Mouse (Mus musculus) c-Kit-positive CD71-positive TER-119-negative erythroid progenitor cells, embryonic 14.5 days (primary cell): ENCODE data around the gene Med26.
A peak's percentile ranks its signal among the peaks of the same experiment; 100 is the strongest.

Source experiments
- DNase-seq: peaks from one replicate; pipeline ENCODE4 v3.0.0-alpha.2; 2013; ENCODE audit warnings: low read depth

Med26 gene

DNA sequence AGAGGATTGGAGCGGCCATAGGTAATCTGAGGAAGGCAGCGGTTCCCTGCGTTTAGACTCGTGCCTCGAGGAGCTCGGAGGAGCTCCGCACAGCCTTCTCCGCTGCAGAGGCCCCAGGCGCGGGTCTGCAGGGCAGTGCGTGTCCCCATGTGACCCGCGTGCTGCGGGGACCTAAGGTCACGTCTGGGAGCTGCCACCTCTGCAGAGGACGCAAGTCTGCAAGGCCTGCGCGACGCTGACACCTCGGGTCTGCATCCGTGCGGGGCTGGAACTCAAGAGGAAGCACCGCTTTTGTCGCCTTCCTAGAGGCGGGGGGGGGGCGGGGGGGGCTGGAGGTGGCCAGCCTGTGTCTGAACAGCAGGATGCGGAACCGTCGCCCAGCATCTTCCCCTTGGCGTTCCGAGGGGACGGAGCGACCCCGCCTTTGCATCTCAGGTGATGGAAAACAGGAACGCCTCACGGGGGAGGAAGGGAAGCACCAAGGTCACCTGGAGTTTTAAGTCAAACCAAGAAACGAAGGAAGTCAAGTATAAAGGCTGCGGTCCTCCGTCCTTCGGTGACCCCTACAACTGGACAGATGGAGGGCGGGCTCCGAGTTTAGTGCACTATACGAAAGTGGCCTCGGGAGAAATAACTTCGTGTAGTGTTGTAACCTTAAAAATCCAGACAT is 709 bp upstream of the Med26 start:
- DNase-seq = peak; percentile 6

DNA sequence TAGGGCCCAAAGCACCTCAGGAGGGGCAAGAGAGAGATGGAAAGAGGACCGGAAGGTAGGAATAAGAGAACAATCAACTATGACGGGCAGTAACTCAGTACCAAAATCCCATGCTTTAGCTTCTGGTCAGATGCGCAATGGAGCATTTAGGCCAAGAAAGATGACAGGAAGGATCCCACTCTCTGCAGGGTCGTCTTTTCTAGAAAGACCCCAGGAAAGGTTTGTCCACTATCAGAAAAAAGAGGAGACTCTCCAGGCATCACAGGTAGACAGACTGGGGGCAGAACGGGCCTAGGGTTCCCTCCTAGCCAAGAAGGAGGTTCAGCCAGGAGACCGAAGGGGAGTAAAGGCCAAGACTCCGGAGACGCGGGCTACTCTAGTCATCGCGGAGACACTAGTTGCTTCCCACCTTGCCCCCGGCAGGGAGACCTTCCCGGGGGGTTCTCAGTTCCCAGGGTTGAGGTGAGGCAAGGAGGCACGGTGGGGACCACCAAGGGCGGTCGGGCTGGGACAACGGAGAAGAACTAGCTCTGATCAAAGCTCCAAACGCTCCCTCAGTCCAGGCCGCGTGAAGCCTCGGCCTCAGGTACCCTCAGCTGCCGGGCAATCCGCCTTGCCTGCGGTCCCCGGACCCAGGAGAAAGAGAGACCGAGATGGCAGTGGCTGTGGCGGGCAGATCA is 808 bp downstream of the Med26 start:
- peak; percentile 13 for DNase-seq

DNA sequence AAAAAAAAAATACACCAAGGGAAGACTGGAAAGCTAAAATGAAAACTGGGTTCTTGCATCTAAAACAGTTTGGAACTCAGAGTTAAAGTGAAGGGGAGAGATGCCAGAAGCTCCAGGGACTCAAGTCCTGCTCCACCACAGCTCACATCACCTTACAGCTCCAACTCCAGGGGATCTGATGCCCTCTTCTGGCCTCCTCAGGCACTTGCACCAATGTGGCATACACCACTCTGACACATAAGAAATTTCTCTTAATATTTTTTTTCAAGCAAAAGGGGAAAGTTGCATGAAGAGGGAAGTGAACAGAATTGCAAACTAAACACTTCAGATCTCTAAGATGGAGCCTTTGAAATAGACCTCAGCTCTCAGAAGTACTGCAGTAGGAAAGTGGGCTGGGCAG is 8.8 kb downstream of the Med26 start:
- DNase-seq = peak; percentile 23

DNA sequence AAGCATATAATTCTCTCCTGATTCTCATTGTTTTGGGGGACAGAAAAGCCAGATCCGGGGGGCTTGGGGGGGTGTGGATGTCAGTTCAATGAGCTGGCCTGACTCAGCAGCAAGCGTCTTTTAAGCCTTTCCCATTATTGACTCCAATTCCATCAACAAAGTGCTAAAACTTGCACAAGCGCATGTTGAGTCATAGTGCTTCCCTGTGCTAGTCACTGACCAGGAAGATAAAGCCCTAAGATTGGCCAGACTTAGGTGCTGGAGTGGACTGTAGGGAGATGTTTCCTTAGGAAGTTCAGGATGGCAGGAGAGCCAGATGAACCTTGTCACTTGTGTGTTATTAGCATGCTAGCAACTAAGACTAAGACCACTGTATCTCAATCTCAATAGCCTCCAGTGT is 13.2 kb downstream of the Med26 start:
- no peak for DNase-seq

DNA sequence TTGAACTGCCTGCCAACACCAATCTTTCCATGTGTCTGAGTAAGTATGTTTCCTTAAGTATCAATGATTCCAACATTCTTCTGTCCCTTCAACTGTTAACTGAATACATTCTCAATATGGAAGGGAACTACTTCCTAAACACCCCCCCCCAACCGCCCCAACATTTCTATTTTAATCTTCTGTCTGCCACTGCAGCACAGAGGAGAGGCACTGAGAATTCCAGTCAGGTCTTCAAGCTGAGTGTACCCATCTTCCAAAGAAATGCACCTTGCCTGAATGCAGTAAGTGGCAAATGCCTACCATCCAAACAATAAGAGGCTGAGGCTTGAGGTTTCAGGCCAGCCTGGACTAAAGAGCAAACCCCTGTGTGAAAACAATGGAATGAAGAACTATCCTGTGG is 16.0 kb downstream of the Med26 start:
- DNase-seq = no peak

DNA sequence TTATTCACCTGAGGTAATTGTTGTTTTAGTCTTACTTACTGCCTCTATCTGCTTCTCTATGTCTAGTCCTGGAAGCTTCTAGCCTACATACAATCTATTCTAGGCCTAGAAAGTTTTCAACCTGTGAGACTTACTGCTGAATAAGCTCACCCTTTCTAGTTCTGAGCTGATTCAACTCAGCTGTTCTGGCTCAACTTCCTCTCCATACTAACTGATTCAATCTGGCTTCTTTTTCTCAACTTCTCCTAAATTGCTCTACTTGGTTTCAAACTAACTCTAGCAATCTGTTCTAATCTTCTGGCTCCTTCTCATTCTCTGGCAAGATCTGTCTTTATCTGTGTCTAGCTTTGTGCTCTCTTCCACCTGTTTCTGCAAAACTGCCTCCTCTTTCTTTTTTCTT is 26.2 kb downstream of the Med26 start:
- DNase-seq = no peak

DNA sequence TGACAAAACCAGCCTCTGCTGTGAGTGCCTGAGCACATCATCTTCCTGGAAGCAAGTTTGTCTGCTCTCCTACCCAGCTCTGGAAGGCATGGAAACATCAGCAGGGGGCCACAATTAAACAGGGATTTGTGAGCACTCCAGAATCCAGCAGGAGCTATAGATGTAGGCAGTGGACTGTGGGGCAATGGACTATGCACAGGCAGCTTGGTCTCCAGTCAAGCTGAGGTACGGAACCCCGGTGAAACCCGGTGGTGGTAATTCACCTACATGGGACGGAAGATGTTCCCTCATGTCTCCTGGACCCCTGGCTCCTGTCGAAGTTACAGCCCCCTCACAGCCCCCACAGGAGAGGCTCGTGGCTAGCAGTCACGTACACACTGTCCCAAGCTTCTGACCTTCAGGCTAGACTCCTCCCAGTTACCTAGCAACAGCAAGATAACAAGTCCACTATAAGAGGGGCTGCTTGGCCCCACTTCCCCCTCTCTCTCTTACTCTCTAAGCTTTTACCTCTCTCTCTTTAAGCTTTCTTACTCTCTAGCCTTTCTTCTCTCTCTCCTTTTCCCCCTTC is 30.6 kb downstream of the Med26 start:
- DNase-seq = no peak

DNA sequence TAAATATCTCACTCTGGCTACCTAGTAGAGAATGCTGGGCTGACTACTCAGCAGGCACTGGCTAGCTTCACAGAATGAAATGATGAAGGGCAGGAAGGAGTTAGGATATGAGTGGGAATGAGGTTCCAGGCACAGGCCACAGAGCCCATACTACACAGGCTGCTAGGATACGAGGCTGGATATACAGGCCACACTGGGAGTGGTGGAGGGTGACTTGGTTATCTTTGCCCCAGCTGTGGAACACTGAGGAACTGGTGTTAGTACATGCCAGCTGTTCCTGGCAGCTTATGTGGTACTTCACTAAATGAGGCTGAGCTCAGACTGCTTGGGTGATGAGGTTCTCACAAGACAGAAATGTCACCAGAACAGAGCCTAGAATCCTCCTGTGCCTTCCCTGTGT is 34.9 kb downstream of the Med26 start:
- no peak for DNase-seq

DNA sequence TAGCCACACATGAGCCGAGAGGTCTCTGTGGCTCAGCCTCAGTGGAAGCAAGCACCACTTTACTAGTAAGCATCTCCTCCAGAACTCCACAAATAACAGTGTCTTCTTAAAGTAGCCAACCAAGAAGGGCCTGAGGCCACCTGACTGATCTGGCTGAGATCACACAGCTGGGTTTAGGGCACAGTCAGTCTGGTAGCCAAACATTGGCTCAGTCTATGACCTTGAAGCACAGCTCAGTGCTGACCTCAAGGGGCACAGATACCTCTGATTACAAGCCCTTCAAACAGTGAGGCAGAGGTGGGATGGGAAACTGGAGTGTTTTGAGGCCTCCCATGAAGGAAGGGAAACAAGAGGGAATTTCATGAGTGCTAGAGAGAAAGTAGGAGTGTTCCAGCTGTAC is 35.4 kb downstream of the Med26 start:
- no peak for DNase-seq

DNA sequence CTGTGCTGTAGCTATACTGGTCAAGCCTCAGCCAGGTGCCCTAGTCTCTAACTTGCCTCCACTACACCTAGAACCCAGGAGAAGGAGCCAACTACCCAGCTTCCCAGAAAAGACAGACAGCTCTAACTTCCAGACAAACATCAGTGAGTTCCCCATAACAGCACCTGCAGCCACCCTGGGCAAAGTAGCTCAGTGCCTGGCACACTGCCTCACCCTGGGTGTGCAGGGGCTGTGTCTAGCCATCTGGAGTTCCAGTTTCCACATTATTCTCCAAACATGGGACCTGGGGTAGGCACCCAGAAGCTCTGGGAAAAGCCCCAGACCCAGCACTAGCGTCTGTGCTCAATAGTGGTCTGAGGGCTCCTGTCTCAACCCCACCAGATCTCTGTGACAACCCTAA is 40.6 kb downstream of the Med26 start:
- no peak for DNase-seq

DNA sequence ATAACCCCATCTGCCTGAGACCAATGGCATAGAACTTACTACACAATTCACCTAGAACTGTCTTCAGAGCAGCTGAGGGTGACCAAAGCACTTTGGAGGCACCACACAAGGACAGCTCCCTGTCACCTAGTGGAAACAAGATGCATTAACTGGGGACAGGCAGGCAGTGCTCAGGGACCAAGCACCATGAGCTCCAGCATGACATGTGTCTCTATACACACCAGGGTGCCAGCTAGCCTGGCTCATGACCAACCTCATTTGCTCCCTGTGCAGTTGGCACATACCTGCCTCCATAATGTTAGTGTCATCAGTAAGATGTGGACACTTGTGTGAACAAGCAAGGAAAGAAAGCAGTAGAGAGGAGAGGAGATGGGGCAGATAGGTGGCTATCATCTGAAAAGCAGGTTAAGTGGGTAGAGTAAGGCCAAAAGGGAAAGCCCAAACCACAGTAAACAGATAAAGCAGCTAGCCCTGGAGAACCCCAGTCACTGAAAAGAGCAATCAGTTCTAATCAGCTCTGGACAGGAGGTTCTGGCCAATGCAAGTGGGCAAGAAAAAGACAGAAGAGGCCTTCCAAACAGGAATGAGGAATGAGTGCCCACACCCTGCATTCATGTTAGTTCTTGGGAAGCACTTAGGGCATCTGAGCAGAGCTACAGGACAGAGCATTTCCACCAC is 43.3 kb downstream of the Med26 start:
- DNase-seq = no peak

DNA sequence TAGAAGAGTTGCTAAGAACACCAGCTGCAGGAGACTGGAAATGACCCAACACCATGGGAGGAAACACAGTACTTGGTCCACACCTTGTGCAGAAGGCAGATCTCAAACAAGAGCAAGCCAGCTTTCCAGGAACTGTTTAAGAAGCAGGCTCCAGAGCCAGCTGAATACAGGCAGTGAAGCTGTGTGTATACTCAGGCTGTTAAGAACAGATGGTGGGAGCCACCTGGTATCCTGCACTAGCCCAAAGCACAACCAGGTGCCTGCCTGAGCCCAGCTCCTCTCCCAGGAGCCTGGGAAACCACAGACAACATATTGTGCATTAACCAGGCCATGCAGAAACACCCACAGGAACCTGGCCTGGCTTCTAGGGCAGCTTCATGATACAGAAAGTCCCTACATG is 43.9 kb downstream of the Med26 start:
- DNase-seq = no peak

DNA sequence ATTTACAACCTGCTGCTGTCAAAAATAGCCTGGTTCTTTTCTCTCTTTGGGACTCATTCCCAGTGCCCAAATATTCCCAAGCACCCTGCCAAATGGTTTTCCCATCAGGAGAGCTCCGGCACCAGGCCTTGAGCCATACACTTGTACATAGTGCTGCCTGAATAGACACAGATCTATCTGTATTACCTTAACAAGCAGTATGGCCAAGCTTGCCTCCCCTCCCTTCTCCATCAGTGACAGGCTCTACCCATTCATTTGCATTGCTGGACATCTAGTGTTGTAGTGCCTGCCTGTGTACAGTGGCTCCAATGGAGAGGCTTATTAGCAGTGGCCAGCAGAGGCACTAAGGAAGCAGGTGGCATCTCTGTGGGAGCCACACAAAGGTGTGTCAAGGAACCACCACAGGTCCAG is 47.5 kb downstream of the Med26 start:
- no peak for DNase-seq

DNA sequence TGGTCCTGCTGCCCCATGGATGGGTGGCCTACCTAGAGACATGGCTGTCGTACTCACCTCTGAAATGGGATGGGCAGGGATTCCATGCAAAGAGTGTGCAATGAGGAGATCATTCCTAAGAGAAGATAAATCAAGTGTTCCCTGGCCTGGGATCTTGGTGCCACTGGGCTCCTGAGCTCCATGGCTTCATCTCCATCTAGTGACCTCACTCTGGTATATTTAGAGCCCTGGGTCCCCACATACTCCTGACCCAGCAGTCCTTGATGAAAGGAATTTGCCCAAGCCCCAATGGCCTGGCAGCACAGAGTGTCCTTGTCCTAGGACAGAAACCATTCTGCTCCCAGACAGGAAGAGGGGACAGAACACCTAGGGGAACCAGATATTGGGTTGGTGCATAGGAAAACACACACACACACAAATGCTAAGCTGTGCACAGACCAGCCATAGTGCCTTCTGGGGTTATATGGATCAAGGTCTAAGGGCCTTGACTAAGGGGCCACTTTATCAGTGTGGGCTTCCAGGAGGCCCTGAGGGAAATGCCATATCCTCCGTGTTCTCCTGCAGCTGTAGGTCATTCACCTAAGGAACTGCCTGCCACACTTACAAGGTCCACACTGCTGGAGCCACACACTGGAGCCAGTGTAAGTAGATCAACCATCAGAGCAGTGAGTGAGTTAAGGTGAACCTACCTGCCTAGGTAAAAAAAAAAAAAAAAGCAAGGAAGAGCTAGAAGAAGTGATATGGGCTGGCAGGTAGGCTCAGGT is 48.4 kb downstream of the Med26 start:
- DNase-seq = no peak

DNA sequence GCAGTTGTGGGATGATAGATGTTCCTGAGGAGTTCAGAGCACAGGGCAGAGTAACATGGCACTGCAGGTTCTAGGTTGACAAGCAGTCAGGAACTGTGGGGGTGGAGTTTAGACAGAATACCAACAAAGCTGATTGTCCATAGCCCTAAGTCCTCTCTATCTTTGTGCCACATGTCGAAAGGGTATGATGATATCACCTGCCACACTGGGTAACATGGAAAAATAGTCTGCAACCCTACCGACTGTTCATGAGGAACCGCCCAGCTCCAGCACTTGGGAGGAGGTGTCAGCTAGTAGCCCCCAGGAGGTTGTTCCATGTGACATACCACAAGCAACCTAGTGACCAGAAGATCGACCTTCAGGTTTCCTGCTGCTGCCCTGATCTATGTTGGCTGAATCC is 49.5 kb downstream of the Med26 start:
- DNase-seq = no peak

DNA sequence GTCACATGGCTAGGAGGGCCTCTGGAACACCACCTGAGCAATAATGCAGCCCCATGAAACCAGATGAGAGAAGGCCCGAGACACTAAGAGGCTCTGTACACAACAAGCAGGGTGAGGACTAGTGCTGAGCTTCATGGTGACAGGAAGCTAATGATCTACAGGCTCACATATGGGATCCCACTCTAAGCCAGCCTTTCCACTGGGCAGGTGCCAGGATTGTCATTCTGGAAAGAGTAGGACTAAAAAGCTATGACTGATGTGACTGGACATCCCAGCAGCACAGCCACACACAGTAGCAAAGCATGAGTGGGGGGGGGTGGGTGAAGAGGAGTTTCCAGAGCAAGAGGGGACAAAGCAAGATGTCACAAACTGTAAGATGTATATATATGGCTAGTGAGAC is 50.2 kb downstream of the Med26 start:
- no peak for DNase-seq

DNA sequence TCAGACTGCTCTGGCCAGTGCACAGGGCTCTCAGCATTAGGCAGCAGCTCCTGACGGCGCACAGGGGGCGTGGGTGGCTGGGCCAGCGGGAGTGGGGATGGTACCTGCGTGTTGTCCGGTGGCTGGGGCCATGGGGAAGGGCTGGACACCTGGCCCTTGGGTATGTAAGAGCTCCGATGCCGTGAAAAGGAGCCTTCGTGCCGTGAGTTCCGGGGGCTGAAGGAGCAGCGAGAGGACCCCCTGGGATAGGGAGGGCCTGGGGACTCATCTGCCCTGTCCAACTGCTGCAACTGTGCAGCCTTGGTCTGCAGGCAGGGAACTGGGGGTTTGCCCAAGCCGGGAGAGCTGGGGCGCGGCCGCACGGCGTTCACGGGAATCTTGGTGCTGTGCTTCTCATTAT is 51.9 kb downstream of the Med26 start:
- DNase-seq = no peak

DNA sequence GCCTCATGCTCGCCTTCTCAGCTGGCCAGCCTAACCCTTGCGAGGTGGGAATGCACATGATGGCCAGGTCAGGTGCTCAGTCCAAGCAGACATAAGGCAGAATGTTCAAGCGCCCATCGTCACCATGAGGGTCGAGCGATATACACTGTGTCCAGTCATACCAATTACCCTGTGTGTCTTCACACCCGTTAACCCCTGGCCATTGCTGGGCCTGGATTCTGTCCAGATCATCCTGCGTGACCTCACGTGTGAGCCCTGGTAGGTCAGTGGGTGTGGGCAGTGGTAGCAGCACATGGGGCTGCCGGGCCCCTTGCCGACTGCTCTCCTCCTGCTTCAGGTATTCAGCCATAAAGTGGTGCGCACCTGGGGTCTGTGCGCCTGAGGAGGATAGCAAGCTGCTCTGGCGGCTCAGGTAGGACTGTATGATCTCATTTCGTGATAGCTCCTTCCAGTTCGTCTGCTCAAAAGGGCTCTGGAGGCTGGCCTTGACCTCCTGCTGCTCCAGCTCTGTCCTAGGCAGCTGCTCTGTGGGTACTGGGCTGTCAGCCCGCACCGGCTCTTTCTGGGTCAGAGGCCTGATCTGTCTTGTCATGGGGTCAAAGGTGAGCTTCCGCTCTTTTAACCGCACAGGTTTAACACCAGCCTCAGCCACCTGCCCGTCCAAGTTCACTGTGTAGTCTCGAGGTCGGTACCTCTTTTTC is 52.5 kb downstream of the Med26 start:
- DNase-seq = no peak

DNA sequence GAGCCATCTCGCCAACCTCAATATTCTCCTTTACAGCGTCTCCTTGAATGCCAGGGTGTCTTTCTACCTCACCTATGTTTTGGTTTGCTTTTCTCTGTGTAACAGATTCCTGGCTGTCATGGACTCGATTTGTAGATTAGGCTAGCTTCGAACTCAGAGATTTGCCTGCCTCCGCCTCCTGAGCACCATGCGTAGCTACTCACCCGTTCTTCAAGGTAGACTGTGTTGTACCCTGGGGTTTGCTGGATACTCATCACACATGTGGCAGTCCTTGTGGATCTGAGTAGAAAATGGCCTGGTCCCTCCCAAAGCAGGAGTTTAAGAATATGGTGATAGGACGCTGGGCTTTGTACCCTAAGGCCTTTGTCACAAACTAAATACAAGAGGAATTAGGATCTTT is 54.7 kb downstream of the Med26 start:
- no peak for DNase-seq

DNA sequence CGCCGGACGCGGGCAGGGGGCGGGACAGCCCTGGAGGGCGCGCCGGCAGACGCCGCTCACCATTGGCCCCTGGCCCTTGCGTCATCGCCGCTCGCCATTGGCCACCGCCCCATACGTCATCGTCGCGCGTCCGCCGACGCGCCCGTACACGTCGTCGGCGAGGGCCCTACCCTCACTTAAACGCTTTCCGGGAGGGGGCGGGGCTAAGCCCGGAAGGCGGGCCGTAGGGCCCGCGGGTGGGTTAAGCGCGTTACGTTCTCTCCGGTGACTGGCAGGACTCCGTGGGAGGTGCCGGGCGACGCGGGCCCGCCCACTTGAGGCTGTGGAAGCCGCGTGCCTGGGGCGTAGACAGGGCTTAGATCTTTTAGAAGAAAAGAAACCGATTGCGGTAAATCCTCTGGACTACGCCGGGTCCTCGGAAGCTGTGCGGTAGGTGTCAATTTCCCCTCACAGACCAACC is 55.4 kb downstream of the Med26 start:
- peak; percentile 97 for DNase-seq
